Mouse (Mus musculus) kidney, postnatal 0 days (tissue): ENCODE measurements around the gene Tob2. TPM values are rescaled to one million over a fixed set of nuclear protein-coding genes. Genes with fewer than 3 reads are reported as not detected.

Experiments
- ATAC-seq: fragments of 200-750 bp; cut with Nextera tagmentation; replicated peaks from 2 replicates; pipeline ENCODE4 v1.8.0; 2017; ENCODE audit warnings: low read depth, moderate number of reproducible peaks, moderate TSS enrichment, moderate library complexity; ENCODE audit not compliant: low FRiP score
- DNase-seq: peaks from one replicate; pipeline ENCODE4 v3.0.0-alpha.2; 2016; ENCODE audit warnings: low spot score
- H3K27ac ChIP-seq: fragments of 300-500 bp; sonication (generic); 2 replicates; pipeline ENCODE4 v1.5.1; 2014; ENCODE audit warnings: mild to moderate bottlenecking
- H3K27me3 ChIP-seq: fragments of 300-500 bp; sonication (generic); 2 replicates; pipeline ENCODE4 v1.6.1; 2014; ENCODE audit warnings: low read length, mixed read lengths; ENCODE audit not compliant: insufficient read depth
- H3K36me3 ChIP-seq: fragments of 300-500 bp; sonication (generic); 2 replicates; pipeline ENCODE4 v1.6.1; 2014; ENCODE audit warnings: low read length, mixed read lengths; ENCODE audit not compliant: insufficient read depth
- H3K4me1 ChIP-seq: fragments of 300-500 bp; sonication (generic); replicated peaks from 2 replicates; pipeline ENCODE4 v1.6.1; 2014; ENCODE audit warnings: antibody characterized with exemption, low read length, mixed read lengths; ENCODE audit not compliant: insufficient read depth
- H3K4me2 ChIP-seq: fragments of 300-500 bp; sonication (generic); 2 replicates; pipeline ENCODE4 v1.6.1; 2014; ENCODE audit warnings: mild to moderate bottlenecking, low read length, moderate library complexity, mixed read lengths
- H3K4me3 ChIP-seq: fragments of 300-500 bp; sonication (generic); replicated peaks from 2 replicates; pipeline ENCODE4 v1.5.1; 2014; ENCODE audit warnings: low read depth, low read length
- H3K9ac ChIP-seq: fragments of 300-500 bp; sonication (generic); 2 replicates; pipeline ENCODE4 v1.6.1; 2014; ENCODE audit warnings: low read depth, low read length
- H3K9me3 ChIP-seq: fragments of 300-500 bp; sonication (generic); replicated peaks from 2 replicates; pipeline ENCODE4 v1.6.1; 2016; ENCODE audit warnings: low read length, inconsistent platforms, mixed read lengths
- CTCF ChIP-seq: IDR thresholded peaks from 2 replicates; pipeline ENCODE4 v1.5.1; 2016; ENCODE audit warnings: antibody characterized with exemption, low read depth, mild to moderate bottlenecking, moderate library complexity
- WGBS: fragments of 180-500 bp; shearing (Covaris S2); extraction: QIAGEN DNeasy Blood & Tissue Kit; methylation state at CpG from one replicate; pipeline ENCODE4 v1.1.7; 2014; 5-methylcytosine and 5-hydroxymethylcytosine counted together
- polyA plus RNA-seq: library from polyadenylated mRNA; unstranded; fragments of >200 nt; fragmentation: Nextera tagmentation; extraction: Ambion mirVana; gene quantifications from 2 replicates; pipeline ENCODE4 v1.2.1, GENCODE M21; 2015

The Tob2 gene
- polyA plus RNA-seq, 1 experiment from 2014 or later, result 22.5 TPM

DNA sequence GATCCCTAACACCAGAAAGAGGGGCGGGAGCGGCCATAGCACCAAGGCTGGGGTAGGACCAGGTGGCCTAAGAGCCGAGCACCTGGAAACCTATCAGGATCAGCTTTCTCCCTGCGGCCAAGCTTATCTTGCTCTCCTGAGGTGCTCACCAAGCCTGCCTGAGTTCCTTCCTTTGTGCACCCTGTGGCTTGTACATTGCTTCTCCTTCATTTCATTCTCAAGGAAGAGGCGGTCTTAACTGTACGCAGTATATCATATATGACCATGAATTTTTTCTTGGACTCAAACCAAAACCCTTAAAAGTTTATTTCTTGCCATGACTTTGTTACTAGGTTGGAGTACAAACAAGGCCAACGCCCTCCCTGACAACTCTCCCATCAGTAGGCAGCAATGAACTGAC, 5.6 kb upstream of the Tob2 start:
- Histone ChIP-seq H3K36me3 (peaks cover 44% of the 10 kb centered on the region), H3K9me3 (no peaks in the 10 kb centered on the region), H3K27ac (no peak overlapping the region), H3K4me3 (no peak overlapping the region), H3K4me1 (no peaks in the 10 kb centered on the region), H3K27me3 (no peaks in the 10 kb centered on the region), H3K4me2 (no peak overlapping the region), H3K9ac (no peak overlapping the region)
- no peak for TF ChIP-seq CTCF
- DNase-seq (no peak), ATAC-seq (no peak)
- 93% methylated on average over 7 of the region's 7 CpGs for WGBS

GRCm38 (mm10) chr15:81860471-81861135, 2.0 kb upstream of the Tob2 start:
- 0 out of 2 replicates have a peak overlapping the region, but pooled peaks have one; percentile 83 for H3K4me3 ChIP-seq
- peak overlapping the region; percentile 55 for H3K27ac ChIP-seq
- no peak for TF ChIP-seq CTCF
- no peaks in the 10 kb centered on the region for H3K27me3 ChIP-seq
- 35% methylated on average over 8 of the region's 8 CpGs for WGBS
- no peaks in the 10 kb centered on the region for H3K9me3 ChIP-seq
- H3K36me3 ChIP-seq, result peaks cover 8% of the 10 kb centered on the region; the same call in 1 of the 2 replicates
- no peak overlapping the region for H3K9ac ChIP-seq
- ATAC-seq (no peak), DNase-seq (no peak)
- H3K4me1 ChIP-seq, result 0 out of 2 replicates have a peak, but pooled peaks cover 2% of the 10 kb centered on the region
- H3K4me2 ChIP-seq, result peak overlapping the region; percentile 79

- peak overlapping the region; percentile 83 for H3K4me3 ChIP-seq
- H3K27me3 ChIP-seq, result no peaks in the 10 kb centered on the region
- peak; percentile 76 for ATAC-seq
- WGBS, result 0% methylated on average over 39 of the region's 39 CpGs
- H3K4me1 ChIP-seq, result 0 out of 2 replicates have a peak, but pooled peaks cover 7% of the 10 kb centered on the region
- H3K36me3 ChIP-seq, result peaks cover 3% of the 10 kb centered on the region; the same call in 1 of the 2 replicates
- peak; percentile 99 for DNase-seq
- peak overlapping the region; percentile 88 for H3K9ac ChIP-seq
- no peaks in the 10 kb centered on the region for H3K9me3 ChIP-seq
- peak overlapping the region; percentile 79 for H3K4me2 ChIP-seq
- TF ChIP-seq CTCF, result no peak
- H3K27ac ChIP-seq, result peak overlapping the region; percentile 96
Measured at GRCm38 (mm10) chr15:81859330-81860255, 997 bp upstream of the Tob2 start.

- peak; percentile 92 for DNase-seq
- under 1% methylated on average over 23 of the region's 23 CpGs for WGBS
- peak; percentile 41 for ATAC-seq
- Histone ChIP-seq H3K4me1 (0 out of 2 replicates have a peak, but pooled peaks cover 7% of the 10 kb centered on the region), H3K9ac (peak overlapping the region; percentile 88), H3K4me2 (peak overlapping the region; percentile 79), H3K36me3 (no peaks in the 10 kb centered on the region), H3K27me3 (no peaks in the 10 kb centered on the region), H3K9me3 (no peaks in the 10 kb centered on the region), H3K4me3 (peak overlapping the region; percentile 83), H3K27ac (peak overlapping the region; percentile 96)
- TF ChIP-seq CTCF, result 0 out of 2 replicates have a peak, but pooled peaks have one; percentile 6
Measured at GRCm38 (mm10) chr15:81858138-81858516, 469 bp downstream of the Tob2 start.

- Histone ChIP-seq H3K9me3 (no peaks in the 10 kb centered on the region), H3K4me1 (0 out of 2 replicates have a peak, but pooled peaks cover 7% of the 10 kb centered on the region), H3K4me3 (peak overlapping the region; percentile 83), H3K27ac (peak overlapping the region; percentile 96), H3K9ac (peak overlapping the region; percentile 88), H3K4me2 (peak overlapping the region; percentile 79), H3K36me3 (no peaks in the 10 kb centered on the region), H3K27me3 (no peaks in the 10 kb centered on the region)
- under 1% methylated on average over 33 of the region's 33 CpGs for WGBS
- peak; percentile 77 for DNase-seq
- TF ChIP-seq CTCF, result no peak
- ATAC-seq, result 0 out of 2 replicates have a peak, but pooled peaks have one; percentile 6
Measured at GRCm38 (mm10) chr15:81857724-81858116, 876 bp downstream of the Tob2 start.
